Mouse (Mus musculus) forebrain, embryonic 15.5 days (tissue): Measurements from ENCODE around the gene Sult6b2. TPM values are rescaled to one million over a fixed set of nuclear protein-coding genes. Genes with fewer than 3 reads are reported as not detected.
A peak's percentile ranks its signal among the peaks of the same experiment; 100 is the strongest.

Experiments used
- ATAC-seq: fragments of 200-750 bp; cut with Nextera tagmentation; replicated peaks from 2 replicates; pipeline ENCODE4 v1.8.0; 2017; ENCODE audit warnings: mild to moderate bottlenecking, moderate TSS enrichment, moderate library complexity
- H3K27ac ChIP-seq: fragments of 300-500 bp; sonication (generic); replicated peaks from 2 replicates; pipeline ENCODE4 v1.5.1; 2015; ENCODE audit warnings: mild to moderate bottlenecking, inconsistent platforms
- H3K27me3 ChIP-seq: fragments of 300-500 bp; sonication (generic); 2 replicates; pipeline ENCODE4 v1.6.1; 2015; ENCODE audit warnings: inconsistent platforms
- H3K36me3 ChIP-seq: fragments of 300-500 bp; sonication (generic); 2 replicates; pipeline ENCODE4 v1.6.1; 2015; ENCODE audit warnings: mild to moderate bottlenecking, inconsistent platforms
- H3K4me1 ChIP-seq: fragments of 300-500 bp; sonication (generic); 2 replicates; pipeline ENCODE4 v1.6.1; 2015; ENCODE audit warnings: inconsistent platforms
- H3K4me2 ChIP-seq: fragments of 300-500 bp; sonication (generic); replicated peaks from 2 replicates; pipeline ENCODE4 v1.6.1; 2015; ENCODE audit warnings: mild to moderate bottlenecking, inconsistent platforms
- H3K4me3 ChIP-seq: fragments of 300-500 bp; sonication (generic); 2 replicates; pipeline ENCODE4 v1.5.1; 2015; ENCODE audit warnings: mild to moderate bottlenecking, inconsistent platforms
- H3K9ac ChIP-seq: fragments of 300-500 bp; sonication (generic); replicated peaks from 2 replicates; pipeline ENCODE4 v1.6.1; 2015; ENCODE audit warnings: mild to moderate bottlenecking, inconsistent platforms
- H3K9me3 ChIP-seq: fragments of 300-500 bp; sonication (generic); 2 replicates; pipeline ENCODE4 v1.6.1; 2016; ENCODE audit warnings: inconsistent platforms
- WGBS: fragments of 180-500 bp; shearing (Covaris S2); methylation state at CpG from one replicate; pipeline ENCODE4 v1.1.7; 2015; ENCODE audit warnings: mixed read lengths; 5-methylcytosine and 5-hydroxymethylcytosine counted together
- polyA plus RNA-seq: library from polyadenylated mRNA; unstranded; fragments of >200 nt; fragmentation: Nextera tagmentation; extraction: Ambion mirVana; gene quantifications from 2 replicates; pipeline ENCODE4 v1.2.1, GENCODE M21; 2015

Gene Sult6b2
- polyA plus RNA-seq, result 0.18 and 0.34 TPM in 2 replicates

- H3K27ac ChIP-seq, result no peak within 1 kb of the TSS
- H3K4me2 ChIP-seq, result no peak within 1 kb of the TSS
- no peak for ATAC-seq
- no peaks in the 10 kb centered on the region for H3K27me3 ChIP-seq
- H3K4me3 ChIP-seq, result no peak within 1 kb of the TSS
- no peak within 1 kb of the TSS for H3K9ac ChIP-seq
- H3K4me1 ChIP-seq, result peaks cover 8% of the 10 kb centered on the region; the same call in 1 of the 2 replicates
- H3K9me3 ChIP-seq, result no peaks in the 10 kb centered on the region
- no peaks in the 10 kb centered on the region for H3K36me3 ChIP-seq
Measured at GRCm38 (mm10) chr6:142804402-142804801, at the start of gene Sult6b2. Gene Sult6b2 (minus strand): TSS chr6:142804502.

GRCm38 (mm10) chr6:142852419-142853377, 48.4 kb upstream of the Sult6b2 start:
- Histone ChIP-seq H3K4me1 (0 out of 2 replicates have a peak, but pooled peaks cover 4% of the 10 kb centered on the region), H3K9me3 (no peaks in the 10 kb centered on the region)
- WGBS, result 76% methylated on average over 6 of the region's 6 CpGs

GRCm38 (mm10) chr6:142850436-142850835, 46.1 kb upstream of the Sult6b2 start:
- Histone ChIP-seq H3K4me1 (no peaks in the 10 kb centered on the region), H3K36me3 (no peaks in the 10 kb centered on the region), H3K9ac (no peak overlapping the region), H3K9me3 (no peaks in the 10 kb centered on the region), H3K27me3 (no peaks in the 10 kb centered on the region), H3K4me2 (no peak overlapping the region), H3K4me3 (no peak overlapping the region), H3K27ac (no peak overlapping the region)
- no peak for ATAC-seq
- WGBS, result 64% methylated on average over 8 of the region's 8 CpGs

More at GRCm38 (mm10) chr6:142852419-142853377, 48.4 kb upstream of the Sult6b2 start:
- Histone ChIP-seq H3K4me3 (no peak overlapping the region), H3K27ac (no peak overlapping the region), H3K4me2 (no peak overlapping the region), H3K9ac (no peak overlapping the region), H3K27me3 (no peaks in the 10 kb centered on the region), H3K36me3 (no peaks in the 10 kb centered on the region)
- no peak for ATAC-seq

- Histone ChIP-seq H3K9ac (no peak overlapping the region), H3K27ac (no peak overlapping the region), H3K27me3 (no peaks in the 10 kb centered on the region), H3K4me2 (no peak overlapping the region), H3K9me3 (no peaks in the 10 kb centered on the region), H3K4me1 (no peaks in the 10 kb centered on the region), H3K4me3 (no peak overlapping the region), H3K36me3 (no peaks in the 10 kb centered on the region)
- no peak for ATAC-seq
- WGBS, result 75% methylated on average over 5 of the region's 5 CpGs
Measured at GRCm38 (mm10) chr6:142849326-142849725, 45.0 kb upstream of the Sult6b2 start.

- H3K9ac ChIP-seq, result no peak overlapping the region
- no peak overlapping the region for H3K27ac ChIP-seq
- H3K27me3 ChIP-seq, result no peaks in the 10 kb centered on the region
- H3K4me2 ChIP-seq, result no peak overlapping the region
- 79% methylated on average over 8 of the region's 8 CpGs for WGBS
- no peak for ATAC-seq
- H3K36me3 ChIP-seq, result no peaks in the 10 kb centered on the region
- no peaks in the 10 kb centered on the region for H3K9me3 ChIP-seq
- no peak overlapping the region for H3K4me3 ChIP-seq
- no peaks in the 10 kb centered on the region for H3K4me1 ChIP-seq
Measured at GRCm38 (mm10) chr6:142847914-142848674, 43.8 kb upstream of the Sult6b2 start.

- H3K4me3 ChIP-seq, result no peak overlapping the region
- H3K4me2 ChIP-seq, result no peak overlapping the region
- no peaks in the 10 kb centered on the region for H3K36me3 ChIP-seq
- no peaks in the 10 kb centered on the region for H3K9me3 ChIP-seq
- no peak for ATAC-seq
- no peak overlapping the region for H3K27ac ChIP-seq
- 77% methylated on average over 4 of the region's 4 CpGs for WGBS
- H3K4me1 ChIP-seq, result no peaks in the 10 kb centered on the region
- H3K9ac ChIP-seq, result no peak overlapping the region
- no peaks in the 10 kb centered on the region for H3K27me3 ChIP-seq
Measured at GRCm38 (mm10) chr6:142846855-142847254, 42.6 kb upstream of the Sult6b2 start.

GRCm38 (mm10) chr6:142845066-142845465, 40.8 kb upstream of the Sult6b2 start:
- Histone ChIP-seq H3K27me3 (no peaks in the 10 kb centered on the region), H3K36me3 (no peaks in the 10 kb centered on the region), H3K4me3 (no peak overlapping the region), H3K9ac (no peak overlapping the region), H3K4me1 (no peaks in the 10 kb centered on the region), H3K9me3 (no peaks in the 10 kb centered on the region), H3K27ac (no peak overlapping the region), H3K4me2 (no peak overlapping the region)
- 91% methylated on average over 4 of the region's 4 CpGs for WGBS
- ATAC-seq, result no peak

GRCm38 (mm10) chr6:142844061-142844460, 39.8 kb upstream of the Sult6b2 start:
- no peaks in the 10 kb centered on the region for H3K9me3 ChIP-seq

GRCm38 (mm10) chr6:142838501-142838900, 34.2 kb upstream of the Sult6b2 start:
- Histone ChIP-seq H3K27me3 (no peaks in the 10 kb centered on the region), H3K4me2 (no peak overlapping the region), H3K4me1 (peaks cover 5% of the 10 kb centered on the region; the same call in 1 of the 2 replicates), H3K36me3 (no peaks in the 10 kb centered on the region), H3K4me3 (no peak overlapping the region), H3K9ac (no peak overlapping the region), H3K9me3 (no peaks in the 10 kb centered on the region), H3K27ac (no peak overlapping the region)
- no peak for ATAC-seq
- WGBS, result 89% methylated on average over 1 of the region's 1 CpGs

More at GRCm38 (mm10) chr6:142844061-142844460, 39.8 kb upstream of the Sult6b2 start:
- Histone ChIP-seq H3K4me2 (no peak overlapping the region), H3K9ac (no peak overlapping the region), H3K4me3 (no peak overlapping the region), H3K27me3 (no peaks in the 10 kb centered on the region), H3K4me1 (no peaks in the 10 kb centered on the region), H3K27ac (no peak overlapping the region), H3K36me3 (no peaks in the 10 kb centered on the region)
- WGBS, result 89% methylated on average over 4 of the region's 4 CpGs
- ATAC-seq, result no peak

- H3K9me3 ChIP-seq, result no peaks in the 10 kb centered on the region
- WGBS, result 90% methylated on average over 9 of the region's 9 CpGs
- no peak overlapping the region for H3K27ac ChIP-seq
- no peak for ATAC-seq
- H3K27me3 ChIP-seq, result no peaks in the 10 kb centered on the region
- H3K36me3 ChIP-seq, result no peaks in the 10 kb centered on the region
- peaks cover 8% of the 10 kb centered on the region; the same call in 1 of the 2 replicates for H3K4me1 ChIP-seq
- no peak overlapping the region for H3K4me2 ChIP-seq
- no peak overlapping the region for H3K4me3 ChIP-seq
- no peak overlapping the region for H3K9ac ChIP-seq
Measured at GRCm38 (mm10) chr6:142837326-142837725, 33.0 kb upstream of the Sult6b2 start.

GRCm38 (mm10) chr6:142835726-142836125, 31.4 kb upstream of the Sult6b2 start:
- no peak overlapping the region for H3K27ac ChIP-seq
- 60% methylated on average over 18 of the region's 18 CpGs for WGBS
- ATAC-seq, result peak; percentile 79

GRCm38 (mm10) chr6:142834911-142835310, 30.6 kb upstream of the Sult6b2 start:
- WGBS, result 80% methylated on average over 4 of the region's 4 CpGs

More at GRCm38 (mm10) chr6:142835726-142836125, 31.4 kb upstream of the Sult6b2 start:
- Histone ChIP-seq H3K4me2 (no peak overlapping the region), H3K27me3 (no peaks in the 10 kb centered on the region), H3K4me3 (no peak overlapping the region), H3K4me1 (peaks cover 8% of the 10 kb centered on the region; the same call in 1 of the 2 replicates), H3K36me3 (no peaks in the 10 kb centered on the region), H3K9me3 (no peaks in the 10 kb centered on the region), H3K9ac (no peak overlapping the region)

More at GRCm38 (mm10) chr6:142834911-142835310, 30.6 kb upstream of the Sult6b2 start:
- ATAC-seq, result no peak
- Histone ChIP-seq H3K4me1 (peaks cover 8% of the 10 kb centered on the region; the same call in 1 of the 2 replicates), H3K9ac (no peak overlapping the region), H3K27me3 (no peaks in the 10 kb centered on the region), H3K4me2 (no peak overlapping the region), H3K9me3 (no peaks in the 10 kb centered on the region), H3K4me3 (no peak overlapping the region), H3K27ac (no peak overlapping the region), H3K36me3 (no peaks in the 10 kb centered on the region)
